Mouse (Mus musculus) MEL (cell line): ENCODE measurements at regions not wholly inside any gene's neighbourhood (a gene's known extent, or its start where the extent isn't known, plus 50 kb on each side); places are given as distances from the start of the nearest gene placed in this dataset.

ENCODE experiments used
- DNase-seq: peaks from one replicate; pipeline ENCODE4 v3.0.0; 2011; ENCODE audit warnings: low read depth, low spot score
- H3K27ac ChIP-seq: 2 replicates; pipeline ENCODE4 v1.5.1; 2012; ENCODE audit warnings: low read depth, mild to moderate bottlenecking, control low read depth, low read length, moderate library complexity; ENCODE audit not compliant: control insufficient read depth
- H3K27me3 ChIP-seq, 2 experiments: fragments of 150-350 bp in 1 of 2; sonication (generic) in 1 of 2; 2 replicates each; pipeline ENCODE4 v1.6.1; 2012; ENCODE audit warnings: low read length in 2 of 2, mild to moderate bottlenecking in 2 of 2, improper control_type of control experiment in 1 of 2, moderate library complexity in 1 of 2; ENCODE audit not compliant: insufficient read depth in 2 of 2, control insufficient read depth in 1 of 2
- H3K36me3 ChIP-seq, 2 experiments: 2 replicates each; pipeline ENCODE4 v1.6.1; 2012 to 2014; ENCODE audit warnings: low read length in 2 of 2, improper control_type of control experiment in 1 of 2, inconsistent platforms in 1 of 2, mild to moderate bottlenecking in 1 of 2; ENCODE audit not compliant: insufficient read depth in 2 of 2, control insufficient read depth in 1 of 2
- H3K4me1 ChIP-seq, 2 experiments: fragments of 150-350 bp in 1 of 2; sonication (generic) in 1 of 2; 2 replicates each; pipeline ENCODE4 v1.6.1; 2012; ENCODE audit warnings: low read length in 2 of 2, improper control_type of control experiment in 1 of 2, mild to moderate bottlenecking in 1 of 2; ENCODE audit not compliant: insufficient read depth in 2 of 2, control insufficient read depth in 1 of 2
- H3K4me3 ChIP-seq, 2 experiments: fragments of 150-350 bp in 1 of 2; sonication (generic) in 1 of 2; 2 replicates each; pipeline ENCODE4 v1.5.1; 2012; ENCODE audit warnings: low read depth in 2 of 2, low read length in 2 of 2, mild to moderate bottlenecking in 2 of 2, moderate library complexity in 2 of 2, control low read depth in 1 of 2, improper control_type of control experiment in 1 of 2; ENCODE audit not compliant: control insufficient read depth in 1 of 2, insufficient read depth in 1 of 2
- H3K79me2 ChIP-seq: 2 replicates; pipeline ENCODE4 v1.6.1; 2012; ENCODE audit warnings: mild to moderate bottlenecking, low read length, moderate library complexity; ENCODE audit not compliant: control insufficient read depth, poor library complexity, insufficient read depth
- H3K9ac ChIP-seq: 2 replicates; pipeline ENCODE4 v1.6.1; 2012; ENCODE audit warnings: low read depth, mild to moderate bottlenecking, control low read depth, low read length, moderate library complexity; ENCODE audit not compliant: control insufficient read depth, poor library complexity, severe bottlenecking
- H3K9me3 ChIP-seq: fragments of 150-350 bp; sonication (generic); replicated peaks from 2 replicates; pipeline ENCODE4 v1.6.1; 2012; ENCODE audit warnings: mild to moderate bottlenecking, low read length, improper control_type of control experiment, moderate library complexity; ENCODE audit not compliant: insufficient read depth
- CHD1 ChIP-seq: IDR thresholded peaks from 2 replicates; pipeline ENCODE4 v1.6.1; 2012; ENCODE audit warnings: low read depth, mild to moderate bottlenecking, inconsistent platforms, low read length, improper control_type of control experiment
- E2F4 ChIP-seq: IDR thresholded peaks from 2 replicates; pipeline ENCODE4 v1.6.1; 2011; ENCODE audit warnings: low read depth, low read length, improper control_type of control experiment, borderline replicate concordance
- ELF1 ChIP-seq: IDR thresholded peaks from 2 replicates; pipeline ENCODE4 v1.6.1; 2014; ENCODE audit warnings: low read depth, mild to moderate bottlenecking, inconsistent platforms, low read length, improper control_type of control experiment, moderate library complexity
- ETS1 ChIP-seq: IDR thresholded peaks from 2 replicates; pipeline ENCODE4 v1.6.1; 2012; ENCODE audit warnings: low read depth, mild to moderate bottlenecking, inconsistent platforms, low read length, improper control_type of control experiment, moderate library complexity
- GATA1 ChIP-seq: IDR thresholded peaks from 2 replicates; pipeline ENCODE4 v1.6.1; 2011; ENCODE audit warnings: low read depth, low read length, improper control_type of control experiment
- MAFK ChIP-seq: IDR thresholded peaks from 2 replicates; pipeline ENCODE4 v1.6.1; 2011; ENCODE audit warnings: low read depth, mild to moderate bottlenecking, low read length, improper control_type of control experiment, borderline replicate concordance
- MYC ChIP-seq: IDR thresholded peaks from 2 replicates; pipeline ENCODE4 v1.6.1; 2011; ENCODE audit warnings: low read depth, mild to moderate bottlenecking, low read length, improper control_type of control experiment, moderate library complexity
- NELFE ChIP-seq: IDR thresholded peaks from 2 replicates; pipeline ENCODE4 v1.6.1; 2011; ENCODE audit warnings: low read depth, low read length, improper control_type of control experiment
- NRF1 ChIP-seq: IDR thresholded peaks from 2 replicates; pipeline ENCODE4 v1.6.1; 2014; ENCODE audit warnings: low read depth, mild to moderate bottlenecking, inconsistent platforms, low read length, improper control_type of control experiment, moderate library complexity; ENCODE audit not compliant: poor library complexity, insufficient read depth, severe bottlenecking
- POLR2A ChIP-seq, 2 experiments: IDR thresholded peaks; 2 replicates each; pipeline ENCODE4 v1.6.1; 2011 to 2012; ENCODE audit warnings: low read length in 2 of 2, mild to moderate bottlenecking in 2 of 2, control low read depth in 1 of 2, improper control_type of control experiment in 1 of 2, low read depth in 1 of 2, moderate library complexity in 1 of 2; ENCODE audit not compliant: control insufficient read depth in 1 of 2, insufficient read depth in 1 of 2, poor library complexity in 1 of 2
- POLR2AphosphoS2 ChIP-seq: IDR thresholded peaks from 2 replicates; pipeline ENCODE4 v1.6.1; 2011; ENCODE audit warnings: low read length, improper control_type of control experiment
- SIN3A ChIP-seq: IDR thresholded peaks from 2 replicates; pipeline ENCODE4 v1.6.1; 2012; ENCODE audit warnings: low read length, improper control_type of control experiment, inconsistent platforms
- SMC3 ChIP-seq: IDR thresholded peaks from 2 replicates; pipeline ENCODE4 v1.6.1; 2011; ENCODE audit warnings: low read depth, low read length, improper control_type of control experiment
- TAL1 ChIP-seq: IDR thresholded peaks from 2 replicates; pipeline ENCODE4 v1.6.1; 2012; ENCODE audit warnings: mild to moderate bottlenecking, inconsistent platforms, low read length, moderate library complexity, mixed read lengths
- TBP ChIP-seq: IDR thresholded peaks from 2 replicates; pipeline ENCODE4 v1.8.0; 2011; ENCODE audit warnings: low read depth, low read length, improper control_type of control experiment
- TCF12 ChIP-seq: IDR thresholded peaks from 2 replicates; pipeline ENCODE4 v1.6.1; 2014; ENCODE audit warnings: low read depth, mild to moderate bottlenecking, inconsistent platforms, low read length, improper control_type of control experiment, moderate library complexity
- UBTF ChIP-seq: IDR thresholded peaks from 2 replicates; pipeline ENCODE4 v1.6.1; 2012; ENCODE audit warnings: low read depth, mild to moderate bottlenecking, inconsistent platforms, low read length, improper control_type of control experiment, moderate library complexity, borderline replicate concordance; ENCODE audit not compliant: insufficient read depth
- USF2 ChIP-seq, 2 experiments: IDR thresholded peaks; 2 replicates each; pipeline ENCODE4 v1.6.1; 2011 to 2012; ENCODE audit warnings: improper control_type of control experiment in 2 of 2, low read length in 2 of 2, borderline replicate concordance in 1 of 2, inconsistent platforms in 1 of 2, low read depth in 1 of 2, mild to moderate bottlenecking in 1 of 2; ENCODE audit not compliant: insufficient read depth in 1 of 2
- ZC3H11A ChIP-seq: IDR thresholded peaks from 2 replicates; pipeline ENCODE4 v1.6.1; 2012; ENCODE audit warnings: low read depth, mild to moderate bottlenecking, inconsistent platforms, low read length, improper control_type of control experiment
- ZNF384 ChIP-seq: IDR thresholded peaks from 2 replicates; pipeline ENCODE4 v1.6.1; 2012; ENCODE audit warnings: low read depth, mild to moderate bottlenecking, inconsistent platforms, low read length, improper control_type of control experiment

- no peak for DNase-seq
- TF ChIP-seq E2F4 (no peak), ETS1 (no peak), NRF1 (no peak), ZC3H11A (no peak), POLR2A (IDR thresholded peaks at IDR 0.05; ENCODE audit: control insufficient read depth in 1 of 2, insufficient read depth in 1 of 2, low read depth in 1 of 2, low read length in 2 of 2, poor library complexity in 1 of 2) (no peak), USF2 (IDR thresholded peaks at IDR 0.05; ENCODE audit: borderline replicate concordance in 1 of 2, insufficient read depth in 1 of 2, low read depth in 1 of 2, low read length in 2 of 2) (no peak), TAL1 (no peak), NELFE (no peak), CHD1 (no peak), ZNF384 (no peak), UBTF (no peak), SIN3A (no peak), POLR2AphosphoS2 (no peak)
- Histone ChIP-seq H3K79me2 (no peaks in the 10 kb centered on the region), H3K36me3 (no peaks in the 10 kb centered on the region), H3K27ac (no peak overlapping the region), H3K4me1 (no peaks in the 10 kb centered on the region), H3K9me3 (no peaks in the 10 kb centered on the region), H3K27me3 (no peaks in the 10 kb centered on the region), H3K4me3 (no peak overlapping the region), H3K9ac (no peak overlapping the region)
Observed at GRCm38 (mm10) chr3:42227679-42228398, 485.4 kb downstream of the D3Ertd751e start.

- H3K4me1 ChIP-seq: no peaks in the 10 kb centered on the region
- no peak overlapping the region for H3K27ac ChIP-seq
- no peak for TF ChIP-seq ELF1
- no peak for TF ChIP-seq ETS1
- H3K4me3 ChIP-seq: no peak overlapping the region
- H3K9me3 ChIP-seq: no peaks in the 10 kb centered on the region
- H3K79me2 ChIP-seq: no peaks in the 10 kb centered on the region
- H3K27me3 ChIP-seq: no peaks in the 10 kb centered on the region
- no peak overlapping the region for H3K9ac ChIP-seq
- H3K36me3 ChIP-seq: no peaks in the 10 kb centered on the region
- no peak for DNase-seq
Observed at GRCm38 (mm10) chr3:42228399-42228755, 486.0 kb downstream of the D3Ertd751e start.

GRCm38 (mm10) chr3:42232268-42232667 lies 489.9 kb downstream of the D3Ertd751e start:
- H3K27ac ChIP-seq: no peak overlapping the region
- no peaks in the 10 kb centered on the region for H3K27me3 ChIP-seq
- H3K36me3 ChIP-seq: no peaks in the 10 kb centered on the region
- DNase-seq: no peak
- H3K4me3 ChIP-seq: no peak overlapping the region
- H3K9me3 ChIP-seq: no peaks in the 10 kb centered on the region
- no peaks in the 10 kb centered on the region for H3K4me1 ChIP-seq
- no peak for TF ChIP-seq ZC3H11A
- no peak for TF ChIP-seq NRF1
- no peak for TF ChIP-seq MAFK
- no peak for TF ChIP-seq SMC3
- TF ChIP-seq NELFE: no peak
- no peak for TF ChIP-seq TCF12
- TF ChIP-seq ZNF384: no peak
- TF ChIP-seq MYC: no peak
- no peak for TF ChIP-seq POLR2AphosphoS2
- TF ChIP-seq TBP: no peak
- no peak for TF ChIP-seq GATA1
- no peak for TF ChIP-seq UBTF
- no peak for TF ChIP-seq USF2 (IDR thresholded peaks at IDR 0.05; ENCODE audit: borderline replicate concordance in 1 of 2, insufficient read depth in 1 of 2, low read depth in 1 of 2, low read length in 2 of 2)
- TF ChIP-seq ETS1: no peak
- H3K79me2 ChIP-seq: no peaks in the 10 kb centered on the region
- no peak overlapping the region for H3K9ac ChIP-seq
